In genomic region chr10:13842855-13843254, GRCm38 (mm10) we compare ENCODE assay signal across 10 mouse cellular contexts. TPM values are rescaled to one million over a fixed set of nuclear protein-coding genes. Genes with fewer than 3 reads are reported as not detected.
DNase-seq lines count a peak whose midpoint lies in the region; ATAC-seq lines count a peak whose summit lies in the region.
"Had no signal": no experiment of that assay in that cellular context is flagged by ENCODE, and none has a peak within 500 bp of the region (broad histone marks: within the 10 kb centered on the region; RNA-seq: fewer than 3 reads in every experiment).

No protein-coding gene starts in this region.

- DNase-seq in gastrocnemius, adult 18-20 months (ENCODE audit: low spot score): peak; percentile 86
- DNase-seq in gastrocnemius, postnatal 4 days (ENCODE audit: low spot score in 2 of 2): no peak
- DNase-seq in adrenal gland, postnatal 25 days: peak; percentile 35
- peak; percentile 50 for DNase-seq in gastrocnemius, postnatal 10 days
- DNase-seq in heart, postnatal 36 days: peak; percentile 43 to 44
- no peak for DNase-seq in testis, postnatal 10 days (ENCODE audit: low spot score)
- no peak for DNase-seq in spleen, postnatal 10 days (ENCODE audit: low spot score in 2 of 2)
- DNase-seq: layer of hippocampus, adult 9-11 months had no signal

- intact Hi-C loops in heart, postnatal 36 days (cut with DNase I): no loop called here

- ATAC-seq in megakaryocyte, adult 5-6 weeks (ENCODE audit: poor library complexity, severe bottlenecking): no peak
- ATAC-seq: forebrain, embryonic 15.5 days had no signal

RNA-seq across cellular contexts. Expression of gene Aig1, which starts 25.9 kb away (rescaled TPM):
- 10 to 100 TPM; 14.8 to 15.7 TPM for total RNA-seq in gastrocnemius, adult 18-20 months (2021)
- 10 to 100 TPM; 22.2 to 25.4 TPM for total RNA-seq in gastrocnemius, postnatal 4 days (2021)
- total RNA-seq in adrenal gland, postnatal 25 days (2021): 28.8 and 32.8 TPM in 2 replicates
- 10 to 100 TPM; 34.0 to 36.4 TPM for total RNA-seq in gastrocnemius, postnatal 10 days (2021)
- 10 to 100 TPM; 54.9 to 65.3 TPM for total RNA-seq in heart, postnatal 36 days (2021)
- total RNA-seq in megakaryocyte, adult 5-6 weeks (2015): 6.0 and 7.3 TPM in 2 replicates
- 3.5 and 4.7 TPM in 2 replicates for total RNA-seq in megakaryocyte, adult 5-6 weeks (2017)

Comparison
In these comparisons a context has a peak if more than half of its experiments do, and no peak if none do; other contexts are left out.
1. DNase-seq: peak in gastrocnemius, adult 18-20 months (single experiment), adrenal gland, postnatal 25 days (single experiment), gastrocnemius, postnatal 10 days (single experiment) and heart, postnatal 36 days (2 of 2); none in gastrocnemius, postnatal 4 days (0 of 2), testis, postnatal 10 days (single experiment) and spleen, postnatal 10 days (0 of 2).